Mouse (Mus musculus) liver, adult 2 months (tissue): ENCODE results near the gene Olfr134.

Experiments used
- CTCF ChIP-seq: fragments of 200-500 bp; IDR thresholded peaks from 2 replicates; pipeline ENCODE4 v1.5.1; 2011; ENCODE audit warnings: low read depth, low read length, control low read depth
- POLR2A ChIP-seq: fragments of 200-500 bp; IDR thresholded peaks from 2 replicates; pipeline ENCODE4 v1.6.1; 2011; ENCODE audit warnings: low read length, control low read depth; ENCODE audit not compliant: insufficient read depth; ENCODE audit errors: extremely low read depth

GRCm38 (mm10) chr17:38204035-38204434, 32.8 kb downstream of the Olfr134 start, which contains the start of gene Olfr135:
- no peak for TF ChIP-seq CTCF
- TF ChIP-seq POLR2A, result no peak
